Mouse (Mus musculus): ENCODE measurements around the gene Helz.
"Not testable (repeated sequence)": the region's sequence is repeated elsewhere in the genome, so short reads cannot be mapped to it uniquely, and the experiment has no call there.

The Helz gene

DNA sequence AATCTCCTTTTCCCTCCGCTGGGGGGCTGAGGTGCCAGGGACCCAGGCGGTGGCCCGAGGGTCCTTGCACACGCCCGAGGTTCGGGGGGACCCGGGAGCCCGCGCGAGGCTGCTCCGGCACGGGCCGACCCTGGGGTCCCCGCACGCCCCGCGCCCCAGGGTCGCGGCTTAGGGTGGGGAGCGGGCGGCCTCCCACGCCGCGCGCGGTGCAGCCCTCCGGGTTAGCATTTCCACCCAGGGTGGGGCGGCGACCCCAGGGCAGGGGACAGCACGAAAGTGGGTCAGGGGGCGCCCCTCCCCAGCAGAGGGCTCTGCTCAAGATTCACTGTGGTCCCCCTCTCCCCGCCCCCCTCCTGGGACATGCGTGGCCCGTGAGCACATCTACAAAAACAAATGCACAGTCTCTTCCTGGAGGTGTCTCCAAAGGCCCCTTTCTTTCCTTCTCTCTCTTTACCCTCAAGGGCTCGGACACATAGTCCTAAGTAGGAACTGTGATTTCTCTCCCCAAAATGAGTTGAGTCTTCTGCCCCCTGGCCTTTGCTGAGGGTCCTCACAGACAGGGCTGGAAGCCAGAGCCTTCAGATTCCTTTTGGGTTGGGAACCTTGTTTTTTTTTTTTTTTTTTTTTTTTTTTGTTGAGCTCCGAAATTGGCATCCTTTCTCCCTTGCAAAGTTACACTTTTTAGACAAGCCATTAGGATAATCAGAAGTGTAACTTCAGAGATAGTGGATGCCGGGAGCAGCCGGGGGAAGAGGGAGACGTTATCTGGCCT, 660 bp downstream of the Helz start:
- DNase-seq (ENCODE audit: low spot score) = no peak

DNA sequence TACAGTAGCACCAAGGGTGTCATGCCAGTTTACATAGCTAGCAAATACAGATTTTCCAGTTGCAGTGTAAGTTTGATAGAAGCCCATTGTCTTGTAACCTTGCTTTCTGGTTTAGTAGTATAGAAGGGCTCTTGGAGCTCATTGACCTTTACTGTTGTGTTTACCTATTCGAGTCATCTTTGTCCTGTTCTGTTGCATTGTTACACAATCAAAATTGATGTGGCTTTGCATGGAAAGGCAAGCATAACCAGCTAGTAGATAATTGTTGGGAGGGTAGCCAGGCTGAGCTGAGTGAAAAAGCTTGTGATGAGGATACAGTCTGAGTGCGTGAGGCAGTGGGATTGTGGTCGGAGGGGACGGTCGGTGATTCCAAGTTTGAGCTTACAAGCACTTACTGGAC, 12.1 kb downstream of the Helz start:
- no peak for DNase-seq (ENCODE audit: low spot score)

DNA sequence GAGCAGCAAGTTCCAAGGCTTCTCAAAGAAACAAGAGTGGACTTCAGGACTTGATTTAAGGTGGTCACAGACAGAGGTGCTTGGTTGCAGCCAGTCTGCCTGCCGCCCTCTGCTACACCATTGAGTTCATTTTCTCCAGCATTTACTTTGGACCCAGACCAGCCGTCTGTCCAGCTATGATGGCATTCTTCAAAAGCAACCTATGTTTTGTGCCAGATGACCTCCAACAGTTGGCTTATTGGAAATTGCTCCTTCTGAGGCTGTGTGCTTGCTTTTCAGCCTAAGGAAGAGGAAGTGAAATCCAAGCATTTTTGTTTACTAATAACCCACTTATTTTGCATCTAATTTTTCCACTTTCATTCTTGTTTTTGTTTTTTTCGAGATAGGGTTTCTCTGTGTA, 19.7 kb downstream of the Helz start:
- no peak for DNase-seq (ENCODE audit: low spot score)

DNA sequence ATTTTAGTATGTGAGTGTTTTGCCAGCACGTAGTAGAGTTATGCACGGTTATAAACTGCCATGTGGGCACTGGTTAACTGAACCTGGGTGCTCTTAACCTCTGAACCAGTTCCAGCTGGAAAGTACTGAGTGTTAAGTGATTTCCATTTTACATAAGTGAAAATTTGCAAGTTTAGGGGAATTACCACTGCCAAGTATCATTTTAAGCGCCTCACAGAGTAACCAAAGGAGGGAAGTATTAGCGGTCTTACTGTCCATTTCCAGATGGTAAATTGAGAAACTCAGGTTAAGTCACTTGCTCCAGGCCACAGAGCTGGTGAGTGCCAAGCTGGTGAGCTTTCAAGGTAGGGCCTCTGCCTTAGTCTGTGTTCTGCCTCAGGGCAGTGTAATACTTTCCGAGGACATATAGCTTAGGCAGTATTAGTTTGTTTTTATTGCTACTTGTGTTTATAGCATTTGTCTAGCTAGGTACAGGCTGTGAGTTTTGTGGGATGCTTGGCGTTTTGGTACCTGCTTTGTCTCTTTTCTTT, 20.8 kb downstream of the Helz start:
- DNase-seq (ENCODE audit: low spot score) = no peak

DNA sequence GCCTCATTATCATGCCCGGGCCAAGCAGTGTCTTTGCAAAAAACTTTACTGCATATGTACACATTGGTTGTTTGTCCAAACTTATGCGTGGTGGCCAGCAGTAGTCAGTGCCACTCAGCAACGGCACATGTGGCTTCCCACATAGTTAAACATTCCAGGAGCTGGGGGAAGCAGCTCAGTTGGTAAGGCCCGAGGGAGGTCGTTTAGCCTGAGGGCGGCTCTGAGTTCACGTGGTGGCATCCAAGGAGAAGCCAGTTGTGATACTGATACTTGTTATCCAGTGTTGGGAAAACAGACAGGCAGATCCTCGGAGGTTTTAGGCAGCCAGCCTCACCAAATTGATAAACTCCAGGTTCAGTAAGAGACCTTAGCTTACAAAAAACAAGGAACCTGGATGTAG, 23.2 kb downstream of the Helz start:
- DNase-seq (ENCODE audit: low spot score) = not testable (repeated sequence)

DNA sequence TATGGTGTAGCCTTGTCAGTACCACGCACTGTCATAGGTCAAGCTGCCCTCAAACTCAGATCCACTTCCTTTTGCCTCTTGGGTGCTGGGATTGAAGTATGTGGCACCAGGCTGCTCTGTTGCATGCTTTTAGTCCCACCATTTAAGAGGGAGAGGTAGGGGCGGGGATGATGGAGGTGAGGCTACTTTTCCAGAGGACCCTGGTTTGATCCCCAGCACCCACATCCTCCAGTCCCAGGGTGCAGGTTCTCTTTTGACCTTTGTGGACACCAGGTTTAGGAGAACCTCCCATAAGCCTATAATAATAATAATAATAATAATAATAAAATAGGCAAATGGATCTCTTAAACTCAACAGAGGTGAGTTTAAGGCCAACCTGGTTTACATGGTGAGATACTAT, 23.6 kb downstream of the Helz start:
- no peak for DNase-seq (ENCODE audit: low spot score)

DNA sequence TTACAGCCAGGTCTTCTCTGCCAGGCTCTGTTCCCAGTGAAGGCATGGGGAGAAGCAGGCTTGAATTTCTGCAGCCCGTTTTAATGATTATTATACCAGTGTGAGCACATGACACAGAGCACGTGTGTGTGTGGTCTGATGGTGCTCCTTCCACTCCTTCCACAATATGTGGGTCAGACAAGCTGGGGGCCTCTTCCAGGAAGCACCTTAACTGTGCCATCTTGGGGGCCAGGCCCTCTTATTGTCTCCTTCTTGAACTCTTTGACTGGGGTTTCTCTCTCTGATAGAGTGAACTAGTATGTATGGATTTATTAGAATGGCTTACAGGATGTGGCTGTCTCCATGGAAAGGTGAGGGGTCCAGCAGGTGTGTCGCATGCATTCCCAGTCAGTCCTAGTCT, 24.8 kb downstream of the Helz start:
- DNase-seq (ENCODE audit: low spot score) = no peak

DNA sequence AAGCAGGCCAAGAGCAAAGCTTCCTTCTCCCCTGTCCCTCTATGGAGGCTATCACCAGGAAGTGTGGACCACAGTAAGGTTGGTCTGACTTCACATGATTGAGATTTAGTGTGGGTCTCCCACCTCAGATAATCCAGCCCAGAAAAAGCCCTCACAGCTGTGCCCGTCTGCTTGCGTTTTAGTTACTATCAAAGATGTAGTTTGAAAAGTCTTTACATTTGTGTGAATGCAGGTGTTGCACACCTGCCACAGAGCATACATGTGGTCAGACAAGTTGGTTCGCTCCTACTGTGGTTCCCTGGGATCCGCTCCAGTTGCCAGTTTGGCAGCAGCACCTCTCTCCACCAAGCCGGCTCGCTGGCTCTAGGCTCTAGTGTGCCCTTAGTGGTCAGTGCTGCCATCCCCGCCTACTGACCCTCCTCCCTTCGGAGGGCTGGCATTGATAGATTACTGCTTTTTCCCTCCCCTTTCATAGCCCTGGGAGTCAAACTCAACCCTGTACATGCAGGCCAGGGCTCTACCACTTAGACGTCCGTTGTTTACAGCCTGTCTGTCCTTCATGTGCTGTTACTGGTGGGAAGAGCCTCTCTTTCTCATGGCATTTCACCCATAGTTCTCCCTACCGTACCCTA, 25.4 kb downstream of the Helz start:
- no peak for DNase-seq (ENCODE audit: low spot score)

DNA sequence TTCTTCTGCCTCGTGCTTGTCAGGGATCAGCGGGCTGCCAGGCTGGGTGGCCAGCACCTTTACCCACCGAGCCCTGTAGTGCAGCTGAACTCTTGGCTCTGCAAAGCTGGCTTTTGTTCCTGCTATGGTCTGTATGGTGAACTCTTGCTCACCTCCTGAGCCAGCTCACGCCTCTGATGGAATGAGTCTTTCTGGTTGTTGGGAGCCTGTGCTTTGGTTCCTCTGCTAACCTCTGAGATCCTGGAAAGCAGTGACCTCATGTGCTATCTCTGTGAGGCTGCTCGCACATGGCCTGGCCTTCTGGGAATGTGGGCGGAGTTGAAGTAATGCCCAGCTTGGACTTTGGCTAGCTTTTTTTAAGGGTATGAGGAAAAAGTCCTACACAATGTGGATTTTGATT, 26.1 kb downstream of the Helz start:
- DNase-seq (ENCODE audit: low spot score) = no peak

DNA sequence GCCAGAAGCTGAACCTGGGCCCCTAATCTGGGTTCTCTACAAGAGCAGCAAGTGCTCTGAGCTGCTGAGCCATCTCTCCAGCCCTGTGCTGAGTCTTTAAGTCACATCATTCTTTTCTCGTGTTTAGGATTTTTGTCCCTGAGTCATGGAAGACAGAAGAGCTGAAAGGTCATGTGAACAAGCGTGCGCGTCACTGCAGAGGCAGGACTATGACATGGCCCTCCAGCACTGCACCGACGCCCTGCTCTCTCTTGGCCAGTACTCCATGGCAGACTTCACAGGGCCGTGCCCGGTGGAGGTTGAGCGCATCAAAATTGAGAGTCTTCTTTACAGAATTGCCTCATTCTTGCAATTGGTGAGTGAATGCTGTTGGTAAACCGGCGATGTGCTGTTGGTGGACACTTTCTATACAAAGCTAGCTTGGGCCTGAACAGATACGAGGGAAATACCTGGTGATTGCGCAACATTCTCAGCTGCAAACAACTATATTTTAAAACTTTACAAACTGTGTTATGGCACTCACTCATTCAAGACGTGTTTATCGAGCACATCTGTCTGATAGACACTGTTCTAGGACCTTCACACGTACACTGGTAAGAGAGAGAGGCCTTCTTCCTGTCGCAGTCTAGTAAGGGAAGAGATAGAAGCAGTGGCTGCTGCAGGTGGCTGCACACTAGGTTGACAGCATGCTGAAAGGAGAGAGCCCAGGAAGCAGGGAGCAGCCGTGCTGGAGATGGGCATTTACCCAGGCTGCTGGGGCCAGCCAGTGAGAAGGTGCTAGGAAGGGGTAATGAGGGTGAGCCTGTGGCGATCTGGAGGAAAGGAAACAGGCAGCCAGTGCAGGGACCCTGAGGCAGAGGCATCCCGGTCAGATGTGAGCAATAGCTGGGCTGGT, 27.3 kb downstream of the Helz start:
- DNase-seq (ENCODE audit: low spot score) = no peak

DNA sequence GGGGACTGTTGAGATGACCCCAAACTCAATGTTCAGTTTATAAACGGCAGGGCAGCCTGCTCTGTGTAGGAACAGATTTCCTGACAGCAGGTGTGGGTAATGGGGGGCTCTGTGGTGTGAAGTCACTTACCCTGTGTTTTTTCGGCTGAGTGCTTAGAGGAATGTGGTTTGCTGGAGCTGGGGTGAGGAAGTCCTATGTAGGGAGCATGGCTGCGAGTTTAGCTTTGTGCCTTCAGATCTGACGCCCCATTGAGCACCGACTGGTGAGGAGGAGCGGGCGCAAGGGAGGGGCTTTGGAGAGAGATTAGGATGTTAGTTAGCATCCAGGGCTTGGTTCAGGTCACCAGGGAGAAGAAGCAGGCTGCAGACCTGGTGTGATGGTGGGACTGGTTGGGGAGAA, 28.5 kb downstream of the Helz start:
- DNase-seq (ENCODE audit: low spot score) = no peak

DNA sequence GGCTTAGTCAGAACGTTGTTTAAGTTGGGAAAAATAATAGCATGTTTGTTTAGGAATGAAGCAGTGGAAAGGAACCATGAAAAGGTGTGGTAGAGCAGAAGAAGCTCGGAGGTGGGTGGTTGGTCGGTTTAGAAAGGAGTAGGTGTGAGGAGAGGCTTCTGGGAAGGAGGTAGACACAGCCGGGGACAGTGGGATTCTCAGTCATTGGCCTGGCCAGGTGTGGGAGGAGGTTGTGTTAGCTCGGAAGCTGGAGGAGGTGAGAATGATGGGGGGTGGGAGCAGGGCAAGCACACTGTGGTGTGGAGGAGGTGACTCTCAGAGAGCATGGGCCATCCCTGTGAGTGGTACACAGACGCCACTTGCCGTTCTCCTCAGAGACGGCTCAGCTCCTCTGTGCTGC, 29.7 kb downstream of the Helz start:
- no peak for DNase-seq (ENCODE audit: low spot score)

DNA sequence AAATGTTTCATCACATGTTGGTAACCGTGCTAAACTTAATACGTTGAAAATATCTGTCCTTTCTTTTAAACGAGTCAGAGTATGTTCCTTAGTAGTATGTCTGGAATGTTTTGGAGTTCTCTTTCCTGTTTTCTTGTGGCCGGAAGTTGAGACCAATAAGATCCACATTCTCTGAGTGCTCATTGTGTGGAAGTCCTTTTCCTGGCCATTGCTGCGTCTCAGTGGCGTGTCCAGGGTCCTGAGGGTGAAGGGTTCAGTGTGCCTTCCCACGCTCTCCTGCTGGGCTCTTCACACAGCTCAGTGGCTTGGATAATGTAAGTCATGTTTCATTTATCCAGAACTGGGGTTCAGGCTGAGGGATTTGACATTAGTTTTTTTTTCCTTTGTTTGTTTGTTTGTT, 30.5 kb downstream of the Helz start:
- DNase-seq (ENCODE audit: low spot score) = no peak

DNA sequence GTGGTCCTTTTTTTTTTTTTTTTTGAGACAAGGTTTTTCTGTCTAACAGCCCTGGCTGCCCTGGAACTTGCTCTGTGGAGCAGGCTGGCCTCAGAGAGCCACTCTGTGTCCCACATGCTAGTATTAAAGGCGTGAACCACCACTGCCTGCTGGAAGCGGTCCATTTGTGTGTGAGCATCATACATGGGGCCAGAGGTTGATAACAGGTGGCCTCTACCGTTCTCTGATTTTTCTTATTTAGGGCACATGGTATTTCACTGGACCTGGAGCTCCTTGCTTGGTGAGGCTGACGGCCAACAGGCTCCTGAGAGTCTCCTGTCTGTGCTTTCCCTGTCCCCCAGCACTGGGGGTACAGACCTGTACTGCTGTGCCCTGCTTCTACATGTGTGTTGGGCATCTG, 33.1 kb downstream of the Helz start:
- no peak for DNase-seq (ENCODE audit: low spot score)

DNA sequence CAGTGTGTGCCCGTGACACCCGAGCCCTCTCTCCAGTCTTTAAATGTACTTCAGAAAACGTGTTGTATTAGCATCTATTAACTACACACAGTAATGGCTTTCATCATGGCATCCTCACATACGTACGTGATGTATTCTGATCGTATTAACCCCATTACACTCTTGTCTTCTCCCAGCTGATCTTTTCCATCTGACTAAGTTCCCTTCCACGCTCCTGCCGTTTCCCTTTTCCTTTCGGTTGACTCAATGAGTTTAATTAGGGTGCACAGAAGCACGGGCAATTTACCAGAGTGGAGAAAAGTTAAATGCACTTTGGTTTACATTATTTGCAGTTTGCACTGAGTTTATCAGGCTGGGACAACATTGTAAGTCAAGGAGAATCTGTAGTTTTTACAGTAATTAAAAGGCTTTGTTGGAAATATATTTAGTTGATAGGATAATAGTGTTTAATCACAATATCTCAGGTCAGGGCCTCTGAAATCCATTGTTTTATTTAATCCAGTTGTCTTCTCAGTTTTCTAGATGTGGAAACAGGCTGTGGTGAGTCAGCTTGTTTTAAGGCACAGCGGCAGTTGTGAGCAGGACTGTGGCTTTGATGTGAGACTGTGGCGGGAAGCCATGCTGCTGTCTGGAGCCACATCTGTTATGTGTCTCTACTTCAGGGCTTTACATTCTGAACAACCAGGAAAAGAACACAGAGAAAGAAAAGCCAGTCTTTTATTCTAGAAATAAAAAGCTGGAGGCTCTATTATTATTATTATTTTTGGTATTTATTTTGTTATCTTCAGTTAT, 37.1 kb downstream of the Helz start:
- DNase-seq (ENCODE audit: low spot score) = no peak

DNA sequence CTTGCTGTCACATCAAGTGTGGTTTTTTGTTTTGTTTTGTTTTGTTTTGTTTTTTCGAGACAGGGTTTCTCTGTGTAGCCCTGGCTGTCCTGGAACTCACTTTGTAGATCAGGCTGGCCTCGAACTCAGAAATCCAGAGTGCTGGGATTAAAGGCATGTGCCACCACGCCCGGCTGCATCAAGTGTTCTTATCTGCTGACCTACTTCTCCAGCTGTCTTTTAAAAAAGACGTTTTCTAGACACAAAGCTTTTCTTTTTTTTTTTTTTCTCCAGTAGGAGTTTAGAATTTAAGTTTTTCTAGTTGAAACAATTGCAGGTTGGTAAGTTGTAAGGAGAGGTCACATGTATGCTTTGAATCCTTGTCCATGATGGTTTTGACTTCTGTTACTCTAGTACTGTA, 38.4 kb downstream of the Helz start:
- not testable (repeated sequence) for DNase-seq (ENCODE audit: low spot score)

DNA sequence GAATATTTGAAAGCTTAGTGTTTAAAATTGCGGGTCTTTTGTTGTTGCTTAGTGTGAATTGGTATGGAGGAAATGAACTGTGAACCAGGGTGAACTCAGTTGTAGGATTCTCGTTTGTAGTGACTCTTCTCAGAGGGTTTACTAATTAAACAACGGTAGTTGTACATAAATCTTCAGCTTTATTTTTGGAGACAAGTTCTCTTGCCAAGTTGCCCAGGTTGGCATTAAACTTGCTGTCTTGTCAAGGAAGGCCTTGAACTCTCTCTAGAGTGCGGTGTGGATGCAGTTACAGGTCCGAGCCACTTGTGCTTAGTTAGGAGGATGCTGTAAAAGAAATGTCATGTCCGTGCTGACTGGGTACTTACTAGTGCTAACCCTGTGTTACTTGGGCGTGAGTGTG, 39.4 kb downstream of the Helz start:
- no peak for DNase-seq (ENCODE audit: low spot score)

DNA sequence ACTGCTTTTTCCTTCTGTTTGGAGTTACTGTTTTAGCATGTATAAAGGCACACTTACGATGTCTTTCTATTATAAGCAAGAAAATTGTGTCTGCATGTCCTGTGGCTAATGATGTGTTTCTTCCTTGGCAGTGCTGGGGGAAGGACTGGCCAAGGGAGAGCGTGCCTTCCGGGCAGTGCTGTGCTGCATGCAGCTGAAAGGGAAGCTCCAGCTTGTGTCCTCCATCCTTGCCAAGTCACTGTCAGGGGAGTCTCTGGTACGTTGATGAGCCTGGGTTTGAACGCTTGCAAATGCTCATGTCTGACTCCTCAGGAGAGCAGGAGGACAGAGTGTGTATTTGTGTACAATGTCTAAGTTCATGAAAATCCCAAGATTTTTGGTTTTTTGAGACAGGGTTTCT, 44.8 kb downstream of the Helz start:
- DNase-seq (ENCODE audit: low spot score) = no peak

DNA sequence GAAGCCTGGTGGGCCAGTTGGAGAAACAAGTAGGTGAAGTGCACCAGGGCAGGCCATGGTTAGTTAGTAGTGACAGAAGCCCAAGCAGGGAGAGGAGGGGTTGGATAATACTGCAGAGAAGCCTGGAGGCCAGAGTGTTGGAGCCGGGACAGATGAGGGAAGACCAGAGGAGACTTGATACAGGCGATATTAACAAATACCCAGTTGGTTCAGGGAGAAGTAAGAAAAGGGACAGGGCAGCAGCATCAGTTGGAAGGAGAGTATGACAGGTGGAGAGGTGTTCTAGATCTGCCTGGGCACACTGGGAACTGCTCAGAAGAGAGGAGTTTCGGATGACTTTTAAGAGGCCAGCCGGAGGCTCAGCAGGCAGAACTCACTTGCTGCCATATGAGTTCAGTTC, 49.7 kb downstream of the Helz start:
- DNase-seq (ENCODE audit: low spot score) = no peak

DNA sequence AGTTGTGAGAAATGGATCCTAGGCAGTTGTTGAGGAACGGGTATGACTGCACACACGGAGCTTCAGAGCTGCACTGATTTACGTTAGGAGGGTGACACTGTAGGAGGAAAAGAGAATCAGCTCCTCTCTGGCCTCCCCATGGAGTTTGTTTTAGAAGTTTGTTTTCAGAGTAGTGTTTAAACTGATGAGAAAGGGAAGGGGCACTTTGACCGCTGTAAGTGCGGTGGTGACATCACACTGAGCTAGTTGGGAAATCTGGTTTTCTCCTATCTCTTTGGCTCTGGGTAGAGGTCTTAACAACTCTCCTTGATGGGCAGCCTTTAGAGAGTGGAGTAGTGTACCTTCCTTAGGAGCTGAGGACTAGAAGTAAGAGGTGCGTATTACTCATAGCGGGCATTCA, 58.0 kb downstream of the Helz start:
- no peak for DNase-seq (ENCODE audit: low spot score)

DNA sequence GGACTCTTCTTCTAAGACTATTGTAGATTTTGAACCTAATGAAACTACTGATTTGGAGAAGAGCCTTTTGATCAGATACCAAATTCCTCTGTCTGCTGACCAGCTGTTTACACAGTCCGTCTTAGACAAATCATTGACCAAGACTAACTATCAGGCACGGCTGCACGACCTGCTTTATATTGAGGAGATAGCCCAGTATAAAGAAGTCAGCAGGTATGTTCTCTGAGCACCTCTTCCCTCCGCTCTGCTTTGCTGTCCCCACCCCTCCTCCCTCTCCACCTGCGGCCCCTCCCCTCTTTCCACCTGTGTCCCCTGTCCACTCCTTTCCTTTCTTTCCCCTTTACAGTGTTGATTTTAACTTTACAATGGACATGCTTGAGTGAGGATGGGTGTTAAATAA, 66.2 kb downstream of the Helz start:
- no peak for DNase-seq (ENCODE audit: low spot score)

DNA sequence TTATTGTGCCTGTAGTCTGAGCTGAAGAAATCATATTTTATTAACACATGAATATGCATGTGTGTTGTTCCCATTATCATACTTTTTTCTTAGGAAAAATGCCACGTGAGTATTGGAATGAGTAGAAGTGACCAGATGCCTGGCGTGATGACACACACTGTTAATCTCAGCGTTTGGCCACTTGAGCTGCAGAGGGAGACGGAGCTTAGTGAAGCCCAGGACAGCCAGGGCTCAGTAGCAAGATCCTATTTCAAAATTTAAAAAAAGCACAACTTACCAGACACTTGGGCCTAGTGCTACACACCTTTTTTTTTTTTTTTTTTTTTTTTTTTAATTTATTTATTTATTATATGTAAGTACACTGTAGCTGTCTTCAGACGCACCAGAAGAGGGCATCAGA, 68.0 kb downstream of the Helz start:
- DNase-seq (ENCODE audit: low spot score) = no peak

Data from layer of hippocampus, adult 11-12 months (tissue).